ENCODE assay signal across 12 mouse cellular contexts in the genomic region with DNA sequence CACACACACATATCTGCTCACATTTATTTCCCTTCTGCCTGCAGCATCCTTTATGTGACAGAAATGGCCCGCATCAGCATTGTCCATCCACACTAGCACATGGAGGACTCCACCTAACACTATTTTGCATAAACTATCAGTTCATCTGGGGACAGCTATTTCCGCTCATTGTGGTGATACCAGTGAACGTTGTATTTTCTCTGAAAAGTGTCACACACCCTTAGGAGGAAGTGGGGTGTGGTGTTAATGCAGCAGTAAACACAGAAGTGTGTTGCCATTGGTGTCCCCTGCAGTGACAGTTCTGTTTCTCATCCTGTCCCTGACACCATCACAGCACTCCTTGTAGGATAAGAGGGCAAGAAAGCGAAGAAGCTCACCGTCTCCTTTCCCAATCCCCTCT. TPM values are rescaled to one million over a fixed set of nuclear protein-coding genes. Genes with fewer than 3 reads are reported as not detected.
A peak's percentile ranks its signal among the peaks of the same experiment; 100 is the strongest.
DNase-seq lines count a peak whose midpoint lies in the region.
"Had no signal": no experiment of that assay in that cellular context is flagged by ENCODE, and none has a peak within 500 bp of the region (broad histone marks: within the 10 kb centered on the region; RNA-seq: fewer than 3 reads in every experiment).

No protein-coding gene starts in this region.

- H3K27ac ChIP-seq in heart, embryonic 10.5 days, result no peak overlapping the region

- H3K9me3 ChIP-seq in heart, embryonic 10.5 days, result no peaks in the 10 kb centered on the region

- H3K27me3 ChIP-seq in heart, embryonic 10.5 days (ENCODE audit: insufficient read depth, poor library complexity, severe bottlenecking), result no peaks in the 10 kb centered on the region

- WGBS in heart, embryonic 10.5 days, result 66% methylated on average over 5 of the region's 5 CpGs

- DNase-seq in heart, adult 8-10 months (ENCODE audit: low spot score), result peak; percentile 4
- DNase-seq in heart, embryonic 10.5 days (ENCODE audit: low spot score), result no peak
- DNase-seq in thymus, postnatal 14 days, result peak; percentile 31
- DNase-seq in thymus, postnatal 10 days (ENCODE audit: low spot score in 2 of 2), result no peak
- peak; percentile 44 for DNase-seq in lung, postnatal 10 days
- DNase-seq in layer of hippocampus, adult 18-20 months (ENCODE audit: low spot score in 2 of 2), result no peak
- DNase-seq in adipocyte (ENCODE audit: low spot score), result no peak
- DNase-seq in layer of hippocampus, adult 9-11 months, result no peak
- DNase-seq: gastrocnemius, postnatal 10 days; left cerebral cortex, postnatal 4 days; thymus, postnatal 25 days had no signal

- no peak overlapping the region for H3K4me3 ChIP-seq in heart, embryonic 10.5 days
- H3K4me3 ChIP-seq: erythroblast, embryonic 14.5 days had no signal

- no peaks in the 10 kb centered on the region for H3K36me3 ChIP-seq in heart, embryonic 10.5 days

- no peaks in the 10 kb centered on the region for H3K4me1 ChIP-seq in heart, embryonic 10.5 days

RNA-seq across cellular contexts. Expression of gene Prkcq, which starts 46.2 kb away (rescaled TPM):
- 1 to 10 TPM; 4.7 to 6.3 (median 5.7) TPM for total RNA-seq in heart, adult 8-10 months (2022)
- 1.3 and 2.1 TPM in 2 replicates for polyA plus RNA-seq in heart, embryonic 10.5 days (2016; fragmentation: Nextera tagmentation; extraction: Ambion mirVana)
- 1 to 10 TPM; 7.3 TPM for total RNA-seq in layer of hippocampus, adult 18-20 months (2021)
- polyA plus RNA-seq: erythroblast, embryonic 14.5 days had no signal

Comparison
In these comparisons a context has a peak if more than half of its experiments do, and no peak if none do; other contexts are left out.
1. DNase-seq: peak in heart, adult 8-10 months (single experiment), thymus, postnatal 14 days (single experiment) and lung, postnatal 10 days (single experiment); none in heart, embryonic 10.5 days (single experiment), thymus, postnatal 10 days (0 of 2), layer of hippocampus, adult 18-20 months (0 of 2), adipocyte (single experiment) and layer of hippocampus, adult 9-11 months (single experiment).